9 mouse cellular contexts compared by ENCODE assay signal in the genomic region with DNA sequence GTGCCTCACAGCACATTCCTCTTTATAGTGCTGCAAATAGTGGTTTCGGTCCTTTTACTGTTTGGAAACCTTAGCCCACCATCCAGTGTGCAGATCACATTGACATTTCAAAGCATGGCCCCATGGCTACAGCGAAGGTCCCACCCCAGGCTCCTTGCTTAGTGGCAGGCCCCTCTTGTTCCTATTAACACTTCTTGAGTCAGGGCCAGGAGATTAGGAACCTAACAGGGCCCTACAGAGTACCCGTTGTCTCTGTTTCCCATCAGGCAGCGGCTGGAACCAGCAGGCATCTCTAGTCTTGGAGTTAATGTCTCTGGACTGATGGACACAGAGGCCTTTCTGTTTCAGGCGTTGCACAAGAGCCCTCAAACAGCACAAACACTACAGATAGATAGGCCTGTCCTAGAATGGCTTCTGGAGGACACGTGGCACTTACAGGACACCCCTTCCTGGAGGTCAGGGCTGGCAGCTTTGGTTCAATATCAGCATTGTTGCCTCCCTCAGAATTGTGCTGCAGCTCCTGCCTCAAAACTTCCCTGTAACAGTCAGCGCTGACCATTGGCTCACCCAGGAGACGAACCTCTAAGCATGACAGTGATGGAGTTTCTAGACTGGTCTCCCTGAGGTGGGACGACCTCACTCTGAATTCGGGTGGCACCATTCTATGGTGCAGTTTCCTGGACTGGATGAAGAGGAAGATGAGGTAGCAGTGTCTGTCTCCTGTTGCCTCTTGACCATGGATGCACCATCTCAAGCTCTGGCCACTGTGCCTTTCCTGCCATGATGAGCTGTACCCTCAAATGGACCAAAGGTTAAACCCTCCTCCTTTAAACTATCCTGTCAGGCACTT. TPM values are rescaled to one million over a fixed set of nuclear protein-coding genes. Genes with fewer than 3 reads are reported as not detected.
A peak's percentile ranks its signal among the peaks of the same experiment; 100 is the strongest.
DNase-seq lines count a peak whose midpoint lies in the region; ATAC-seq and TF ChIP-seq lines count a peak whose summit lies in the region.
"Had no signal": no experiment of that assay in that cellular context is flagged by ENCODE, and none has a peak within 500 bp of the region (broad histone marks: within the 10 kb centered on the region; RNA-seq: fewer than 3 reads in every experiment).

No protein-coding gene starts in this region.

- H3K9ac ChIP-seq in heart, adult 2 months (ENCODE audit: low read depth, low read length): no peak overlapping the region
- H3K9ac ChIP-seq in neural tube, embryonic 12.5 days: no peak overlapping the region
- no peak overlapping the region for H3K9ac ChIP-seq in liver, embryonic 15.5 days
- H3K9ac ChIP-seq: forebrain, postnatal 0 days had no signal

- no peak for TF ChIP-seq CTCF in heart, adult 2 months (IDR thresholded peaks at IDR 0.05)

- no peak for ATAC-seq in neural tube, embryonic 12.5 days (ENCODE audit: low FRiP score, low read depth)
- ATAC-seq in liver, embryonic 15.5 days (ENCODE audit: insufficient read depth): peak; percentile 29; the same call in 1 of the 2 replicates

- peaks cover 3% of the 10 kb centered on the region for H3K4me1 ChIP-seq in heart, adult 2 months (ENCODE audit: control insufficient read depth, insufficient read depth, low read length)
- 0 out of 2 replicates have a peak, but pooled peaks cover 3% of the 10 kb centered on the region for H3K4me1 ChIP-seq in neural tube, embryonic 12.5 days
- H3K4me1 ChIP-seq in liver, embryonic 15.5 days (replicated peaks): peaks cover 10% of the 10 kb centered on the region

- H3K27ac ChIP-seq in heart, adult 2 months: peak overlapping the region; percentile 41; the same call in 1 of the 2 replicates
- no peak overlapping the region for H3K27ac ChIP-seq in neural tube, embryonic 12.5 days
- 0 out of 2 replicates have a peak overlapping the region, but pooled peaks have one; percentile 11 for H3K27ac ChIP-seq in liver, embryonic 15.5 days (replicated peaks)

- no peak for TF ChIP-seq POLR2A in heart, adult 2 months (IDR thresholded peaks at IDR 0.05; ENCODE audit: insufficient read depth, low read depth, low read length)

- H3K4me2 ChIP-seq in neural tube, embryonic 12.5 days (replicated peaks): peak overlapping the region; percentile 40
- H3K4me2 ChIP-seq in liver, embryonic 15.5 days: no peak overlapping the region

- H3K4me3 ChIP-seq in heart, adult 2 months: no peak overlapping the region
- no peak overlapping the region for H3K4me3 ChIP-seq in neural tube, embryonic 12.5 days
- no peak overlapping the region for H3K4me3 ChIP-seq in liver, embryonic 15.5 days (replicated peaks)

- H3K79me2 ChIP-seq in heart, adult 2 months (replicated peaks; ENCODE audit: control insufficient read depth, insufficient read depth, low read length): no peaks in the 10 kb centered on the region

- DNase-seq in heart, adult 2 months: peak; percentile 22 to 36
- DNase-seq in heart, postnatal 25 days (ENCODE audit: low spot score): no peak
- no peak for DNase-seq in neural tube, embryonic 10.5 days (ENCODE audit: extremely low spot score, low spot score)
- DNase-seq in spleen, postnatal 4 days (ENCODE audit: low spot score in 2 of 2): no peak
- DNase-seq in retina, postnatal 1 day: no peak
- no peak for DNase-seq in gastrocnemius, postnatal 10 days

- 0 out of 2 replicates have a peak, but pooled peaks have one; percentile 49 for TF ChIP-seq EP300 in heart, adult 2 months (IDR thresholded peaks at IDR 0.05; ENCODE audit: insufficient read depth, low read depth, low read length)

- no peaks in the 10 kb centered on the region for H3K27me3 ChIP-seq in heart, adult 2 months (ENCODE audit: control insufficient read depth, insufficient read depth, low read length)
- H3K27me3 ChIP-seq in neural tube, embryonic 12.5 days (replicated peaks): no peaks in the 10 kb centered on the region
- peaks cover 3% of the 10 kb centered on the region; the same call in 1 of the 2 replicates for H3K27me3 ChIP-seq in liver, embryonic 15.5 days

- 61% methylated on average over 10 of the region's 10 CpGs for WGBS in heart, adult 2 months
- 81% methylated on average over 10 of the region's 10 CpGs for WGBS in neural tube, embryonic 12.5 days
- WGBS in liver, embryonic 15.5 days (ENCODE audit: insufficient replicate concordance): 79% methylated on average over 10 of the region's 10 CpGs

- no peaks in the 10 kb centered on the region for H3K36me3 ChIP-seq in heart, adult 2 months (ENCODE audit: control insufficient read depth, insufficient read depth, low read length)
- peaks cover 17% of the 10 kb centered on the region for H3K36me3 ChIP-seq in neural tube, embryonic 12.5 days
- H3K36me3 ChIP-seq in liver, embryonic 15.5 days (replicated peaks): peaks cover 42% of the 10 kb centered on the region

- intact Hi-C loops in heart, adult 2 months (cut with DNase I): loop anchor here (1.0 to 5.0 kb wide), 2 partner anchors 88 to 137 kb away; no protein-coding TSS in a partner anchor
- intact Hi-C loops in heart, postnatal 25 days (cut with DNase I): no loop called here

- no peaks in the 10 kb centered on the region for H3K9me3 ChIP-seq in neural tube, embryonic 12.5 days
- H3K9me3 ChIP-seq in liver, embryonic 15.5 days (replicated peaks): no peaks in the 10 kb centered on the region

RNA-seq across cellular contexts. Expression of gene Map2k3, which starts 22.6 kb away (rescaled TPM):
- 10 to 100 TPM; 71.1 to 79.3 TPM for total RNA-seq in heart, adult 2 months (2021)
- 56.5 and 56.7 TPM in 2 replicates for polyA plus RNA-seq in heart, adult 2 months (2012; rRNA removed)
- 10 to 100 TPM; 73.6 to 81.8 TPM for total RNA-seq in heart, postnatal 25 days (2021)
- 40.7 and 41.7 TPM in 2 replicates for polyA plus RNA-seq in neural tube, embryonic 12.5 days (2016; fragmentation: Nextera tagmentation; extraction: Ambion mirVana)
- polyA plus RNA-seq in liver, embryonic 15.5 days (2015; fragmentation: Nextera tagmentation; extraction: Ambion mirVana): 142 and 165 TPM in 2 replicates
- total RNA-seq in gastrocnemius, postnatal 10 days (2021): 100 to 1,000 TPM; 106 to 115 TPM

RNA-seq across cellular contexts. Expression of gene Natd1, which starts 39.9 kb away (rescaled TPM):
- 10 to 100 TPM; 11.4 to 13.4 TPM for total RNA-seq in heart, adult 2 months (2021)
- 15.6 and 20.0 TPM in 2 replicates for polyA plus RNA-seq in heart, adult 2 months (2012; rRNA removed)
- 10 to 100 TPM; 14.6 to 14.9 TPM for total RNA-seq in heart, postnatal 25 days (2021)
- 27.2 and 28.8 TPM in 2 replicates for polyA plus RNA-seq in neural tube, embryonic 12.5 days (2016; fragmentation: Nextera tagmentation; extraction: Ambion mirVana)
- 13.2 and 14.8 TPM in 2 replicates for polyA plus RNA-seq in liver, embryonic 15.5 days (2015; fragmentation: Nextera tagmentation; extraction: Ambion mirVana)
- total RNA-seq in gastrocnemius, postnatal 10 days (2021): 10 to 100 TPM; 12.4 to 16.8 TPM

Comparison
In these comparisons a context has a peak if more than half of its experiments do, and no peak if none do; other contexts are left out.
1. DNase-seq: peak in heart, adult 2 months (2 of 2); none in heart, postnatal 25 days (single experiment), neural tube, embryonic 10.5 days (single experiment), spleen, postnatal 4 days (0 of 2), retina, postnatal 1 day (single experiment) and gastrocnemius, postnatal 10 days (single experiment).